Mouse (Mus musculus): Measurements from ENCODE around the gene Senp2. TPM values are rescaled to one million over a fixed set of nuclear protein-coding genes. Genes with fewer than 3 reads are reported as not detected.
A peak's percentile ranks its signal among the peaks of the same experiment; 100 is the strongest.

The Senp2 gene
- polyA plus RNA-seq, 1 experiment from 2014 or later: 29.6 TPM

DNA sequence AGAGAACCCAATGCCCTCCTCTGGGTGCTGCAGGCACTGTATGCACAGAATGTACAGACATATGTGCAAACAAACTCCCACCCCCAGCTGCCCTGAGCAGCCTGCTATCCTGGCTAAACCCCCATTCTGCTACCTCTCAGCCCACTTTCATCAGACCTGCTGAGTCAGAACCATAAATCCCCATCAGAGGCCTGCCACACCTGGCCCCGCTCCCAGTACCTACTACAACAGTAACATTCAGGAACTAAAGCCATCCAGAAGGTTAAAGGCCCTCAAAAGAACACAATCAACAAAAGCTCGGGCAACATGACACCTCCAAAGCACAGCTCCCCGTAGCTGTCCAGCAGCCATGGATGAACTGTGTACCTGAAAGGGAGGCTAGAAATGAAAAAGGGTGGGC is 7.7 kb upstream of the Senp2 start:
- WGBS: 38% methylated on average over 3 of the region's 3 CpGs
- Histone ChIP-seq H3K27me3 (replicated peaks; ENCODE audit: insufficient read depth, low read length) (no peaks in the 10 kb centered on the region), H3K9ac (replicated peaks; ENCODE audit: low read depth) (no peak overlapping the region), H3K4me1 (ENCODE audit: insufficient read depth, low read depth, low read length) (no peaks in the 10 kb centered on the region), H3K4me2 (replicated peaks; ENCODE audit: low read depth, low read length) (no peak overlapping the region), H3K4me3 (ENCODE audit: low read depth, low read length) (no peak overlapping the region), H3K27ac (ENCODE audit: low read length) (0 out of 2 replicates have a peak overlapping the region, but pooled peaks have one; percentile 14), H3K36me3 (ENCODE audit: insufficient read depth, low read length) (no peaks in the 10 kb centered on the region), H3K9me3 (ENCODE audit: low read length) (no peaks in the 10 kb centered on the region)
- ATAC-seq: no peak
- peak; percentile 35 for DNase-seq (ENCODE audit: low spot score)
- TF ChIP-seq CTCF (IDR thresholded peaks at IDR 0.05) (no peak), EP300 (IDR thresholded peaks at IDR 0.05) (no peak)

DNA sequence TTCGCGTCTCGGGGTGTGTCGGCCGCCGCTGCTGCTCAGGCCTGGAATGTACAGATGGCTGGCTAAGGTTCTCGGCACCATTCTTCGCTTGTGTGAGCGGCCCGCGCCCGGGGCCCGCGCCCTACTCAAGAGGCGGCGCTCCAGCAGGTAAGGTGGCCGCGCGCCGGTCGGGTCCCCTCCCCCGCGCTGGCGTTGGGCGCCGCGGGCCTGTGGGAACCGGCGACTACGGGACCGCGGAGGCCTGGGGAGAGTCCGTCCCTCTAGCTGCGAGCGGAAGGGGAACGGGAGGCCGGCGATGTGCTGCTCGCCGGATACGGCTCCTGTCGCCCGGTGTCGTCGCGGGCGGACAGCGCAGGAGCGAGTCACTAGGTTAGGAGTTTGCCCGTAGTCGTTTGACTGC is 312 bp downstream of the Senp2 start:
- no peak for DNase-seq (ENCODE audit: low spot score)
- TF ChIP-seq CTCF (IDR thresholded peaks at IDR 0.05): no peak
- no peak for TF ChIP-seq EP300 (IDR thresholded peaks at IDR 0.05)
- peak overlapping the region; percentile 61 for H3K4me2 ChIP-seq (replicated peaks; ENCODE audit: low read depth, low read length)
- WGBS: 4% methylated on average over 42 of the region's 51 CpGs
- H3K27me3 ChIP-seq (replicated peaks; ENCODE audit: insufficient read depth, low read length): no peaks in the 10 kb centered on the region
- no peaks in the 10 kb centered on the region for H3K4me1 ChIP-seq (ENCODE audit: insufficient read depth, low read depth, low read length)
- H3K36me3 ChIP-seq (ENCODE audit: insufficient read depth, low read length): no peaks in the 10 kb centered on the region
- H3K27ac ChIP-seq (ENCODE audit: low read length): peak overlapping the region; percentile 91
- H3K9ac ChIP-seq (replicated peaks; ENCODE audit: low read depth): peak overlapping the region; percentile 91
- peak; percentile 59 for ATAC-seq
- H3K9me3 ChIP-seq (ENCODE audit: low read length): no peaks in the 10 kb centered on the region
- peak overlapping the region; percentile 98 for H3K4me3 ChIP-seq (ENCODE audit: low read depth, low read length)

DNA sequence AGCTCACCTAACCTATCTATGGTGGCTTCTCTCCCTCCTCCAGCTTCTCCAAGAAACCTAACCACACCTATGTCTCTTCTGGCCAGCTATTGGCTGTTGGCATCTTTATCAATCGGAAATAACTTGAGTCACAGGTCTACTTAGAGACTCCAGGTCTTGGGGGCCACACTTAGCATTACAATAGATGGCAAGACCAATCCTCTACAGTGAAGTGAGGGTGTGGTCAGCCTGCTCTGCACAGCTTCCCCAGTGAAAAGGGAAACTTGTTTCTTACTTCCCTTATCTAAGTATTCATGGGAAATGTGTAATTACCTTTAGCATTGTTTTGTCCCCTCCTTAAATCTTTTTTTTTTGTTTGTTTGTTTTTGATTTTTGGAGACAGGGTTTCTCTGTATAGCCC is 6.3 kb downstream of the Senp2 start:
- TF ChIP-seq CTCF (IDR thresholded peaks at IDR 0.05) (no peak), EP300 (IDR thresholded peaks at IDR 0.05) (no peak)
- no peaks in the 10 kb centered on the region; the same call in 1 of the 2 replicates for H3K36me3 ChIP-seq (ENCODE audit: insufficient read depth, low read length)
- H3K27me3 ChIP-seq (replicated peaks; ENCODE audit: insufficient read depth, low read length): no peaks in the 10 kb centered on the region
- no peak overlapping the region for H3K9ac ChIP-seq (replicated peaks; ENCODE audit: low read depth)
- WGBS: 87% methylated on average over 1 of the region's 1 CpGs
- H3K4me2 ChIP-seq (replicated peaks; ENCODE audit: low read depth, low read length): no peak overlapping the region
- H3K9me3 ChIP-seq (ENCODE audit: low read length): no peaks in the 10 kb centered on the region
- no peak overlapping the region for H3K27ac ChIP-seq (ENCODE audit: low read length)
- H3K4me1 ChIP-seq (ENCODE audit: insufficient read depth, low read depth, low read length): no peaks in the 10 kb centered on the region
- ATAC-seq (no peak), DNase-seq (ENCODE audit: low spot score) (no peak)
- no peak overlapping the region for H3K4me3 ChIP-seq (ENCODE audit: low read depth, low read length)

DNA sequence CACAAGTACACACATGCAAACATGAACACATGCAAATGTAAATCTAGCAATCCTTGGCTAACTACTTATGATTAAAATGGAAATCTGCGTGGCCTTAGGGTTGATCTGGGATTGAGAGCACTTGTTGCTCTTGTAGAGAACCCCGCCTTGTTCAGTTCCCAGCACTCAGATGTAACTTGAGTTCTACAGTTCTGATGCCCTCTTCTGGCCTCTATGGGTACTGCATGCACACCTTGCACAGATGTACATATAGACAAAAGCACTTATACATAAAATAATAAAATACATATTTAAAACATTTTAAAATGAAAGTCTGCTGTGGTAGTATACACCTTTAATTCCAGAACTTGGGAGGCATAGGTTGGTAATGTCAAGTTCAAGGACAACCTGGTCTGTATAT is 12.8 kb downstream of the Senp2 start:
- Histone ChIP-seq H3K27me3 (replicated peaks; ENCODE audit: insufficient read depth, low read length) (no peaks in the 10 kb centered on the region), H3K9ac (replicated peaks; ENCODE audit: low read depth) (no peak overlapping the region), H3K4me2 (replicated peaks; ENCODE audit: low read depth, low read length) (no peak overlapping the region), H3K9me3 (ENCODE audit: low read length) (peaks cover 3% of the 10 kb centered on the region; the same call in 1 of the 2 replicates), H3K36me3 (ENCODE audit: insufficient read depth, low read length) (peaks cover 10% of the 10 kb centered on the region), H3K4me3 (ENCODE audit: low read depth, low read length) (no peak overlapping the region), H3K27ac (ENCODE audit: low read length) (no peak overlapping the region), H3K4me1 (ENCODE audit: insufficient read depth, low read depth, low read length) (no peaks in the 10 kb centered on the region)
- DNase-seq (ENCODE audit: low spot score) (no peak), ATAC-seq (no peak)
- 91% methylated on average over 2 of the region's 2 CpGs for WGBS
- TF ChIP-seq CTCF (IDR thresholded peaks at IDR 0.05): peak; percentile 66
- TF ChIP-seq EP300 (IDR thresholded peaks at IDR 0.05): no peak

- no peaks in the 10 kb centered on the region for H3K27me3 ChIP-seq (replicated peaks; ENCODE audit: insufficient read depth, low read length)
- H3K9ac ChIP-seq (replicated peaks; ENCODE audit: low read depth): no peak overlapping the region
- H3K9me3 ChIP-seq (ENCODE audit: low read length): no peaks in the 10 kb centered on the region
- H3K4me2 ChIP-seq (replicated peaks; ENCODE audit: low read depth, low read length): no peak overlapping the region
- ATAC-seq (no peak), DNase-seq (ENCODE audit: low spot score) (no peak)
- no peaks in the 10 kb centered on the region for H3K4me1 ChIP-seq (ENCODE audit: insufficient read depth, low read depth, low read length)
- H3K27ac ChIP-seq (ENCODE audit: low read length): no peak overlapping the region
- peaks cover 34% of the 10 kb centered on the region for H3K36me3 ChIP-seq (ENCODE audit: insufficient read depth, low read length)
- WGBS: 97% methylated on average over 5 of the region's 5 CpGs
- TF ChIP-seq CTCF (IDR thresholded peaks at IDR 0.05): no peak
- no peak for TF ChIP-seq EP300 (IDR thresholded peaks at IDR 0.05)
- H3K4me3 ChIP-seq (ENCODE audit: low read depth, low read length): no peak overlapping the region
Measured at GRCm38 (mm10) chr16:22027474-22027873, 18.2 kb downstream of the Senp2 start.

- Histone ChIP-seq H3K4me2 (replicated peaks; ENCODE audit: low read depth, low read length) (no peak overlapping the region), H3K27me3 (replicated peaks; ENCODE audit: insufficient read depth, low read length) (no peaks in the 10 kb centered on the region), H3K9me3 (ENCODE audit: low read length) (no peaks in the 10 kb centered on the region), H3K27ac (ENCODE audit: low read length) (no peak overlapping the region), H3K4me1 (ENCODE audit: insufficient read depth, low read depth, low read length) (no peaks in the 10 kb centered on the region), H3K36me3 (ENCODE audit: insufficient read depth, low read length) (peaks cover 32% of the 10 kb centered on the region; the same call in 1 of the 2 replicates), H3K9ac (replicated peaks; ENCODE audit: low read depth) (no peak overlapping the region), H3K4me3 (ENCODE audit: low read depth, low read length) (no peak overlapping the region)
- no peak for ATAC-seq
- TF ChIP-seq CTCF (IDR thresholded peaks at IDR 0.05) (no peak), EP300 (IDR thresholded peaks at IDR 0.05) (no peak)
- 88% methylated on average over 10 of the region's 10 CpGs for WGBS
- no peak for DNase-seq (ENCODE audit: low spot score)
Measured at GRCm38 (mm10) chr16:22038554-22038953, 29.3 kb downstream of the Senp2 start.

- DNase-seq (ENCODE audit: low spot score): no peak
- Histone ChIP-seq H3K4me2 (replicated peaks; ENCODE audit: low read depth, low read length) (no peak overlapping the region), H3K27me3 (replicated peaks; ENCODE audit: insufficient read depth, low read length) (no peaks in the 10 kb centered on the region), H3K27ac (ENCODE audit: low read length) (no peak overlapping the region), H3K9me3 (ENCODE audit: low read length) (no peaks in the 10 kb centered on the region), H3K36me3 (ENCODE audit: insufficient read depth, low read length) (peaks cover 40% of the 10 kb centered on the region; the same call in 1 of the 2 replicates), H3K4me3 (ENCODE audit: low read depth, low read length) (no peak overlapping the region), H3K4me1 (ENCODE audit: insufficient read depth, low read depth, low read length) (no peaks in the 10 kb centered on the region), H3K9ac (replicated peaks; ENCODE audit: low read depth) (no peak overlapping the region)
- 97% methylated on average over 1 of the region's 1 CpGs for WGBS
- TF ChIP-seq EP300 (IDR thresholded peaks at IDR 0.05) (no peak), CTCF (IDR thresholded peaks at IDR 0.05) (no peak)
- ATAC-seq: no peak
Measured at GRCm38 (mm10) chr16:22039978-22040377, 30.7 kb downstream of the Senp2 start.
